Mouse (Mus musculus): Measurements from ENCODE around the gene Cmtm7. TPM values are rescaled to one million over a fixed set of nuclear protein-coding genes. Genes with fewer than 3 reads are reported as not detected.
A peak's percentile ranks its signal among the peaks of the same experiment; 100 is the strongest.

Gene Cmtm7
- total RNA-seq, 1 experiment from 2014 or later = 32.0 TPM

GRCm38 (mm10) chr9:114727315-114727714, 54.3 kb downstream of the Cmtm7 start:
- DNase-seq = peak; percentile 61

DNA sequence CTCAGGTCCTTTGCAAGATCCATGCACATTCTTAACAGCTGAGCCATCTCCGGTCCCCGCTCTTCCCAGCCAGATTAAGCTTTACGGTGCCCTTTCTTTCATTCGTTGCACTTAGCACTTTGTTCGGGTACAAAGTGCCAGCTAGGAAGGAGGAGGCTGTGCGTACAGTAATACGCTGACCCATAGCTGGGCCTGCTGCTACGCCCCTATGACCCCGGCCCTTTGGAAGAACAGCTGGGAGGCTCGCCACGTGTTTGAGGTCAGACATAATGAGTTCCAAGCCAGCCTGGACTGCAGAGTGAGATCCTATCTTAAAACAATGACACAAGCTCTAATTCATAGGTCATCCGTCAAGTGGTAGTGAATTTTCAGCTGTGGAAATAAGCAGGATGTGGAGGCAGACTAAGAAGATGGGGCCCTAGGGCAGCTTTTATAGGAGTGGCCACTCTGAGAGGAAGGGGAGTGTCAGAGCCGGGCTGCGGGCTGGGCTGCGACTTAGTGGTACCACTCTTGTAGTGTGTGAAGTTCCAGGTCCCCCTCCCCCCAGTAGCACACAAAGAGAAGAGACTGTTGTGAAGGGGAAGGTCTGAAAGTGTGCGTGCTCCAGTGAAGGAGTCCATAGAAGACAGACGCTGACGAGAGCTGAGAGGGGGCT, 64.9 kb downstream of the Cmtm7 start:
- no peak for DNase-seq

DNA sequence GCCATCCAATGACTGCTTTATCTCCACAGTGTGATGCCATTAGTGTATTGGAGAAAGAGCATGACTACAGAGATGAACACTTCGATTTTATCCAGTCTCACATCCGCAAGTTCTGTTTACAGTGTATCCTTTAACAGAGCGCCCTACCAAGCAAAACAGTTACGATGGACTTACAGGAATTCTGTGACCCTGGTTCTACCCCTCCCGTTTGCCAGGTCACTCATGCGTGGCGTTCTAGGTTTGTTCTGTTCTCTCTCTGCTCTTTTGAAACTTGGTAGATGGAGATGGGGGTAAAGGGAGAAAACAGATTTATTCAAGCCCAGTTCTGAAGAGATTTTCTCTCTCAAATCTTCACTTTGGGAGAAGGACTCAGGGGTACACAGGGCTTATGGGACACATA, 68.2 kb downstream of the Cmtm7 start:
- DNase-seq = no peak

DNA sequence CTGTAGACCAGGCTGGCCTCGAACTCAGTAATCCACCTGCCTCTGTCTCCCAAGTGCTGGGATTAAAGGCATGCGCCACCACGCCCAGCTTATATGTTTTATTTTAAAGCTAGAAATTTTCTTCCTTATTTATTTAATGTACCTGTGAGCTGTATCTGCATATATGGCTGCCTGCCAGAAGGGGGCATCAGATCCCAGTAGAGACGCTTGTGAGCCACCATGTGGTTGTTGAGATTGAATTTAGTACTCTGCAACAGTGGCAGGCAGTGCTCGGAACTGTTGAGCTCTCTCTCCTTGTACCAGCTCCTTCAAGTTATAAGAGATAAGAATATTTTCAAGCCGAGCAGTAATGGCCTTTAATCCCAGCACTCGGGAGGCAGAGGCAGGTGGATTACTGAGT, 71.3 kb downstream of the Cmtm7 start:
- DNase-seq = peak; percentile 24

DNA sequence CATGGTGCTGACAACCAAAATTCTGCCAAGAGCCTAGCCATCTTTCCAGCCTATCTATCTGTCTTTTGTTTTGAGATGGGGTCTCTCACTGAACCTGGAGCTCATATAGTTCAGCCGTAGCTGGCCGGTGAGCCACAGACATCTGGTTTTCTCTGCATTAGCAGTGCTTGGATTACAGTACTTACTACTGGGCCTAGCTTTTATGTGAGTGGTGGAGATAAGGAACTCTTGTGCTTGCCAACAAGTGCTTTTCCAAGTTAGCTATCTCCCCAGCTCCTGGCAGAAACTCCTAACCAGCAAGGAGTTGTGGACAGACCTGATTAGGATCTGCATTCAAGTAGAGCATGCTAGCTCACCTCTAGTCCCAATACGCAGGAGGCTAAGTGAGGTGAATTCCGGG, 73.9 kb downstream of the Cmtm7 start:
- no peak for DNase-seq

Other genes with a start within 250 kb of the Cmtm7 start
- 0.04 TPM in 1 of 2 replicates, not detected in the other for gene Trim71, start 217.5 kb downstream of the Cmtm7 start, total RNA-seq (2021)
- 33.9 and 36.5 TPM in 2 replicates for gene Cnot10, start 141.7 kb downstream of the Cmtm7 start, total RNA-seq (2021)
- 37.1 and 44.6 TPM in 2 replicates for gene Dync1li1, start 93.1 kb downstream of the Cmtm7 start, total RNA-seq (2021)
- 57.6 and 58.5 TPM in 2 replicates for gene Cmtm6, start 50.7 kb downstream of the Cmtm7 start, total RNA-seq (2021)
- 9.0 and 16.9 TPM in 2 replicates for gene Cmtm8, start 62.3 kb upstream of the Cmtm7 start, total RNA-seq (2021)
- gene Gpd1l, start 152.1 kb upstream of the Cmtm7 start, total RNA-seq (2021) = 27.2 and 28.3 TPM in 2 replicates
- 6.8 and 8.6 TPM in 2 replicates for gene Osbpl10, start 196.7 kb upstream of the Cmtm7 start, total RNA-seq (2021)
- gene Rps27rt, start 200.9 kb upstream of the Cmtm7 start, total RNA-seq (2021) = 51.1 and 57.4 TPM in 2 replicates

Measured in adrenal gland, postnatal 14 days (tissue).